Mouse (Mus musculus) liver, adult 2 months (tissue): Measurements from ENCODE around the gene Med17. TPM values are rescaled to one million over a fixed set of nuclear protein-coding genes. Genes with fewer than 3 reads are reported as not detected.

ENCODE experiments used
- DNase-seq: peaks from one replicate; pipeline ENCODE4 v3.0.0-alpha.2; 2011; ENCODE audit warnings: low read depth, low spot score; ENCODE audit errors: extremely low read depth
- H3K27ac ChIP-seq: fragments of 200-500 bp; replicated peaks from 2 replicates; pipeline ENCODE4 v1.5.1; 2012; ENCODE audit warnings: low read depth, mild to moderate bottlenecking, control low read depth, inconsistent platforms, low read length; ENCODE audit not compliant: insufficient read depth
- H3K27me3 ChIP-seq: fragments of 200-500 bp; 2 replicates; pipeline ENCODE4 v1.6.1; 2012; ENCODE audit warnings: mild to moderate bottlenecking, moderate library complexity, low read length, inconsistent platforms; ENCODE audit not compliant: control insufficient read depth, insufficient read depth
- H3K36me3 ChIP-seq: fragments of 200-500 bp; 2 replicates; pipeline ENCODE4 v1.6.1; 2012; ENCODE audit warnings: low read length, inconsistent platforms; ENCODE audit not compliant: control insufficient read depth, insufficient read depth
- H3K4me1 ChIP-seq: fragments of 200-500 bp; 2 replicates; pipeline ENCODE4 v1.6.1; 2011; ENCODE audit warnings: low read length; ENCODE audit not compliant: control insufficient read depth, insufficient read depth
- H3K4me3 ChIP-seq: fragments of 200-500 bp; 2 replicates; pipeline ENCODE4 v1.5.1; 2011; ENCODE audit warnings: low read depth, mild to moderate bottlenecking, control low read depth, low read length, moderate library complexity; ENCODE audit not compliant: insufficient read depth
- H3K79me2 ChIP-seq: fragments of 200-500 bp; 2 replicates; pipeline ENCODE4 v1.6.1; 2012; ENCODE audit warnings: inconsistent platforms, mild to moderate bottlenecking, low read length, moderate library complexity; ENCODE audit not compliant: control insufficient read depth, insufficient read depth
- H3K9ac ChIP-seq: fragments of 200-500 bp; 2 replicates; pipeline ENCODE4 v1.6.1; 2012; ENCODE audit warnings: low read depth, mild to moderate bottlenecking, control low read depth, inconsistent platforms, low read length
- CTCF ChIP-seq: fragments of 200-500 bp; IDR thresholded peaks from 2 replicates; pipeline ENCODE4 v1.5.1; 2011; ENCODE audit warnings: low read depth, low read length, control low read depth
- POLR2A ChIP-seq: fragments of 200-500 bp; IDR thresholded peaks from 2 replicates; pipeline ENCODE4 v1.6.1; 2011; ENCODE audit warnings: low read length, control low read depth; ENCODE audit not compliant: insufficient read depth; ENCODE audit errors: extremely low read depth
- WGBS: fragments of 180-500 bp; shearing (Covaris S2); methylation state at CpG from one replicate; pipeline ENCODE4 v1.1.7; 2018; 5-methylcytosine and 5-hydroxymethylcytosine counted together
- polyA plus RNA-seq: library from polyadenylated mRNA; depleted of rRNA; stranded (reverse); fragments of >200 nt; gene quantifications from 2 replicates; pipeline ENCODE4 v1.2.3, GENCODE M21; 2012
- total RNA-seq: library from RNA; depleted of rRNA; stranded (reverse); fragments of >200 nt; gene quantifications from 2 replicates; pipeline ENCODE4 v1.2.3, GENCODE M21; 2014

Med17 gene
- total and polyA plus RNA-seq, 2 experiments, result 8.5 to 12.6 TPM

- Histone ChIP-seq H3K79me2 (no peaks in the 10 kb centered on the region), H3K4me3 (peak within 1 kb of the TSS; percentile 65), H3K27ac (0 out of 2 replicates have a peak within 1 kb of the TSS, but pooled peaks have one; percentile 1), H3K27me3 (no peaks in the 10 kb centered on the region), H3K9ac (peak within 1 kb of the TSS; percentile 50), H3K4me1 (no peaks in the 10 kb centered on the region), H3K36me3 (no peaks in the 10 kb centered on the region)
- WGBS, result 17% methylated on average over 35 of the region's 35 CpGs
- DNase-seq, result no peak
- 0 out of 2 replicates have a peak, but pooled peaks have one; percentile 7 for TF ChIP-seq CTCF
- no peak for TF ChIP-seq POLR2A
Observed at GRCm38 (mm10) chr9:15239042-15239925, 40.4 kb downstream of the Med17 start, which contains the start of gene Vstm5. Gene Vstm5 (plus strand): TSS chr9:15239045.

- Histone ChIP-seq H3K79me2 (no peaks in the 10 kb centered on the region), H3K4me1 (no peaks in the 10 kb centered on the region), H3K27me3 (no peaks in the 10 kb centered on the region), H3K27ac (no peak overlapping the region), H3K4me3 (peak overlapping the region; percentile 65; the same call in 1 of the 2 replicates), H3K9ac (no peak overlapping the region), H3K36me3 (no peaks in the 10 kb centered on the region)
- DNase-seq, result no peak
- 74% methylated on average over 16 of the region's 16 CpGs for whole genome bisulfite sequencing
- TF ChIP-seq POLR2A, result no peak
- no peak for TF ChIP-seq CTCF
Observed at GRCm38 (mm10) chr9:15238297-15238990, 41.3 kb downstream of the Med17 start.

GRCm38 (mm10) chr9:15237516-15238296 is 42.0 kb downstream of the Med17 start:
- DNase-seq, result no peak
- no peaks in the 10 kb centered on the region for H3K4me1 ChIP-seq
- H3K4me3 ChIP-seq, result no peak overlapping the region
- no peaks in the 10 kb centered on the region for H3K36me3 ChIP-seq
- H3K9ac ChIP-seq, result no peak overlapping the region
- H3K79me2 ChIP-seq, result no peaks in the 10 kb centered on the region
- no peaks in the 10 kb centered on the region for H3K27me3 ChIP-seq
- no peak for TF ChIP-seq POLR2A
- no peak for TF ChIP-seq CTCF
- H3K27ac ChIP-seq, result no peak overlapping the region
- 62% methylated on average over 14 of the region's 14 CpGs for WGBS

GRCm38 (mm10) chr9:15235986-15236385 is 43.7 kb downstream of the Med17 start:
- Histone ChIP-seq H3K4me3 (no peak overlapping the region), H3K9ac (no peak overlapping the region), H3K27me3 (no peaks in the 10 kb centered on the region), H3K4me1 (no peaks in the 10 kb centered on the region), H3K27ac (no peak overlapping the region), H3K36me3 (no peaks in the 10 kb centered on the region), H3K79me2 (no peaks in the 10 kb centered on the region)
- WGBS, result 94% methylated on average over 3 of the region's 3 CpGs
- TF ChIP-seq CTCF (no peak), POLR2A (no peak)
- no peak for DNase-seq

GRCm38 (mm10) chr9:15233604-15234003 is 46.1 kb downstream of the Med17 start:
- no peak overlapping the region for H3K9ac ChIP-seq
- WGBS, result 100% methylated on average over 1 of the region's 1 CpGs
- no peak overlapping the region for H3K27ac ChIP-seq
- H3K79me2 ChIP-seq, result no peaks in the 10 kb centered on the region
- H3K27me3 ChIP-seq, result no peaks in the 10 kb centered on the region
- no peak overlapping the region for H3K4me3 ChIP-seq
- TF ChIP-seq CTCF (no peak), POLR2A (no peak)
- no peak for DNase-seq
- no peaks in the 10 kb centered on the region for H3K4me1 ChIP-seq
- H3K36me3 ChIP-seq, result no peaks in the 10 kb centered on the region
